Mouse (Mus musculus): ENCODE measurements around the gene Fgf12. TPM values are rescaled to one million over a fixed set of nuclear protein-coding genes. Genes with fewer than 3 reads are reported as not detected.

Gene Fgf12
- polyA plus RNA-seq, 1 experiment = 73.5 TPM

- Histone ChIP-seq H3K4me1 (ENCODE audit: control insufficient read depth, insufficient read depth, low read length) (0 out of 2 replicates have a peak, but pooled peaks cover 2% of the 10 kb centered on the region), H3K27ac (ENCODE audit: insufficient read depth, low read depth, low read length) (no peak overlapping the region)
- 88% methylated on average over 3 of the region's 3 CpGs for WGBS
Measured at GRCm38 (mm10) chr16:28696851-28697250, 56.0 kb downstream of the Fgf12 start.

DNA sequence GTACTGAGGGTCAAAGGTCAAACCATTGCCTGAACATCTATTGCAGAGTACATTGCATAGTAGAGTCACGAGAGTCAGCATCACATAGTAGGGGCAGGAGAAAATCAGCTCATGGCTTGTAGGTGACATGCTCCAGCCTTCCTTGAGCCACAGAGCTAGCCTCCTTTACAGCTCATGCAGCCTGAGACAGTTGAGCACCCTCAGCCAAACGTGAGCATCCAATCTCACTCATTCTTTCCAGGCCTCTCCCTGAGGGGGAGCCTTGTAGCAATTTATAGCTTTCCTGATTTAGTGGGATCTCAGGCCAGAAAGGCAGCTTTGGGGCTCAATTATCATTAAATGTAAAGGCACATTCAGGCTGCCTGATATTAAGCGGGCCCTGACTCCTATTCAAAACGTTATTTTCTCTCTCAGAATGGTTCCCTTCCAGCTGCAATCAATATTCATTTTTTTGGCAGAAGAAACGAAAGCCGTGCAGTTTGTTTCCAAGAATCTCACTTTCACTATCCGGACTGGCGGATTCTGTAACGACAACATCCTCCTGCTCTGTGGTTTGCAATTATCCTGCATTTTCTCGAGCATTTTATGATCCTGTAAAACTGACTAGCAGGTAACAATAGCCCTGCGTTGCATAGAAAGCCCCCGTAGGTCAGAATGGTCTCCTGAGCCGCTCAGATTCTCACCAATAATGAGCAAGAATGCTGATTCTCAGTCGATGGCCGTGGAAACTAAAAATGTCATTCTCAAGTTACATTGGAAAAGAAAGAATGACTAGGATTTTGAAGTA is 58.6 kb downstream of the Fgf12 start:
- Histone ChIP-seq H3K27ac (ENCODE audit: insufficient read depth, low read depth, low read length) (no peak overlapping the region), H3K4me3 (ENCODE audit: insufficient read depth, low read depth, low read length) (no peak overlapping the region), H3K4me1 (ENCODE audit: control insufficient read depth, insufficient read depth, low read length) (0 out of 2 replicates have a peak, but pooled peaks cover 2% of the 10 kb centered on the region)
- no peak for TF ChIP-seq POLR2A (IDR thresholded peaks at IDR 0.05; ENCODE audit: insufficient read depth, low read depth, low read length)
- TF ChIP-seq CTCF (IDR thresholded peaks at IDR 0.05; ENCODE audit: insufficient read depth, low read depth, low read length) = no peak
- WGBS = 40% methylated on average over 15 of the region's 15 CpGs

More at GRCm38 (mm10) chr16:28696851-28697250, 56.0 kb downstream of the Fgf12 start:
- H3K4me3 ChIP-seq (ENCODE audit: insufficient read depth, low read depth, low read length) = no peak overlapping the region
- TF ChIP-seq CTCF (IDR thresholded peaks at IDR 0.05; ENCODE audit: insufficient read depth, low read depth, low read length) (no peak), POLR2A (IDR thresholded peaks at IDR 0.05; ENCODE audit: insufficient read depth, low read depth, low read length) (no peak)

- Histone ChIP-seq H3K4me3 (ENCODE audit: insufficient read depth, low read depth, low read length) (no peak overlapping the region), H3K4me1 (ENCODE audit: control insufficient read depth, insufficient read depth, low read length) (no peaks in the 10 kb centered on the region), H3K27ac (ENCODE audit: insufficient read depth, low read depth, low read length) (no peak overlapping the region)
- WGBS = 91% methylated on average over 9 of the region's 9 CpGs
- TF ChIP-seq POLR2A (IDR thresholded peaks at IDR 0.05; ENCODE audit: insufficient read depth, low read depth, low read length) = no peak
- no peak for TF ChIP-seq CTCF (IDR thresholded peaks at IDR 0.05; ENCODE audit: insufficient read depth, low read depth, low read length)
Measured at GRCm38 (mm10) chr16:28688861-28689385, 63.9 kb downstream of the Fgf12 start.

GRCm38 (mm10) chr16:28681625-28682024 is 71.2 kb downstream of the Fgf12 start:
- 71% methylated on average over 3 of the region's 3 CpGs for WGBS

GRCm38 (mm10) chr16:28668815-28669347 is 84.0 kb downstream of the Fgf12 start:
- 87% methylated on average over 5 of the region's 5 CpGs for WGBS
- no peak overlapping the region for H3K4me3 ChIP-seq (ENCODE audit: insufficient read depth, low read depth, low read length)
- TF ChIP-seq POLR2A (IDR thresholded peaks at IDR 0.05; ENCODE audit: insufficient read depth, low read depth, low read length) (no peak), CTCF (IDR thresholded peaks at IDR 0.05; ENCODE audit: insufficient read depth, low read depth, low read length) (no peak)
- H3K4me1 ChIP-seq (ENCODE audit: control insufficient read depth, insufficient read depth, low read length) = no peaks in the 10 kb centered on the region
- H3K27ac ChIP-seq (ENCODE audit: insufficient read depth, low read depth, low read length) = no peak overlapping the region

More at GRCm38 (mm10) chr16:28681625-28682024, 71.2 kb downstream of the Fgf12 start:
- TF ChIP-seq POLR2A (IDR thresholded peaks at IDR 0.05; ENCODE audit: insufficient read depth, low read depth, low read length) = no peak
- TF ChIP-seq CTCF (IDR thresholded peaks at IDR 0.05; ENCODE audit: insufficient read depth, low read depth, low read length) = no peak
- Histone ChIP-seq H3K4me1 (ENCODE audit: control insufficient read depth, insufficient read depth, low read length) (no peaks in the 10 kb centered on the region; the same call in 1 of the 2 replicates), H3K27ac (ENCODE audit: insufficient read depth, low read depth, low read length) (no peak overlapping the region), H3K4me3 (ENCODE audit: insufficient read depth, low read depth, low read length) (no peak overlapping the region)

DNA sequence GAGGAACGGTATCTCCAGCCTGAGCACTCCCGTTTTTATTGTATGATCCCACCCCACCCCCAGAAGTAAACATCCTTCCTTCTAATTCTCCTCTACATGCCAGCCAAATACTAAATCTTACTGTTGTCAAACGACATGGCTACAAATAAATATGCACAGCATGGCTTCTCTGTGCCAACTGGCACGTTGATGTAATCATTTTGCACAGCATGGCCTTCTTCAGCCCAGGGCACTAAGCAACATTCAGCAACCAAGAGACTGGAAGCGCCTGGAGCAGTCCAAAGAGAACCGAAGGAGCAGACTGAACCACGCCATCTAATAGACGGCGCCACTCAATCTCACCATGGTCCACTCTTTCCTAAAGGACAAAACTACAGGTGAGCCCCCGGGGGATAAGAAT is 100.2 kb downstream of the Fgf12 start:
- 77% methylated on average over 10 of the region's 10 CpGs for WGBS
- TF ChIP-seq POLR2A (IDR thresholded peaks at IDR 0.05; ENCODE audit: insufficient read depth, low read depth, low read length) (no peak), CTCF (IDR thresholded peaks at IDR 0.05; ENCODE audit: insufficient read depth, low read depth, low read length) (no peak)

GRCm38 (mm10) chr16:28650589-28650988 is 102.3 kb downstream of the Fgf12 start:
- H3K4me1 ChIP-seq (ENCODE audit: control insufficient read depth, insufficient read depth, low read length) = no peaks in the 10 kb centered on the region
- H3K27ac ChIP-seq (ENCODE audit: insufficient read depth, low read depth, low read length) = no peak overlapping the region
- no peak overlapping the region for H3K4me3 ChIP-seq (ENCODE audit: insufficient read depth, low read depth, low read length)
- WGBS = 41% methylated on average over 3 of the region's 3 CpGs
- TF ChIP-seq POLR2A (IDR thresholded peaks at IDR 0.05; ENCODE audit: insufficient read depth, low read depth, low read length) (no peak), CTCF (IDR thresholded peaks at IDR 0.05; ENCODE audit: insufficient read depth, low read depth, low read length) (no peak)

More for the DNA sequence above, 100.2 kb downstream of the Fgf12 start:
- no peak overlapping the region for H3K4me3 ChIP-seq (ENCODE audit: insufficient read depth, low read depth, low read length)
- no peaks in the 10 kb centered on the region for H3K4me1 ChIP-seq (ENCODE audit: control insufficient read depth, insufficient read depth, low read length)
- H3K27ac ChIP-seq (ENCODE audit: insufficient read depth, low read depth, low read length) = no peak overlapping the region

DNA sequence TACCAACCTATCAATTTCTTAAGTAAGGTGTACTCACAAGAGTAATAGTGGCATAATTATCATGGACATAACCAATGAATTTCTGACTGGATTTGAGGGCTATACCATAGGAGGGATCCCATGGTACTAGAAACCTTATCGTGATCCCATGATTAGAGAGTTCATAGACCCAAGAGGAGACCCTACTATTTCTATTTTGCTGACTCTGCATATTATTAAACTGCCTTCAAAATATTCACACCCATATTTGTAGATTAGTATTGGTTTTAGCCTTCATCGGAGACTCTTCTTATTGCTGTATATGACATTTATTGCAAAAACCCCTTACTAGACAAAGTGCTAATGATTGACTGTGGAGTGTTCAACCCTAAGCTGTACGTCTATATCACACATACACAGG is 107.8 kb downstream of the Fgf12 start:
- WGBS = 92% methylated on average over 3 of the region's 3 CpGs
- no peak for TF ChIP-seq POLR2A (IDR thresholded peaks at IDR 0.05; ENCODE audit: insufficient read depth, low read depth, low read length)
- TF ChIP-seq CTCF (IDR thresholded peaks at IDR 0.05; ENCODE audit: insufficient read depth, low read depth, low read length) = no peak

DNA sequence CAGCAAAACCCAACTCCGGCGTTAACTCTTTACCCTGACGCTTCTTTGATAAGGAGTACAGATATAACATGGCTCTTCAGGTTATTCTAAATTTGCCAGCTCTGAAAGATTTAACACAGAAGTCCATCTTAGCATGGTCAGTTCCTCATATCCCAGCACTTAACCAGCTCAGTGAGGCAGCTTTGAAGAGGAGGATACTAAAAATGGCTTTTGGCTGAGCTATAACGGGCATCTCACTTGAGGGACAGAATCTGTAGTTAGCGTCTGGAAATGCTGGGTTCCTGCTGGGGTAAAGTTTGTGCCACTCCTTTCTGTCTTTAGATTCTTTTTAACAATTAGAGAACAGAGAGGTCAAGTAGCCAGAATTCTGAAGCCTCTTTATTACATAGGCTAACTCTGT is 121.1 kb downstream of the Fgf12 start:
- 63% methylated on average over 5 of the region's 5 CpGs for WGBS
- Histone ChIP-seq H3K27ac (ENCODE audit: insufficient read depth, low read depth, low read length) (no peak overlapping the region), H3K4me3 (ENCODE audit: insufficient read depth, low read depth, low read length) (no peak overlapping the region), H3K4me1 (ENCODE audit: control insufficient read depth, insufficient read depth, low read length) (0 out of 2 replicates have a peak, but pooled peaks cover 2% of the 10 kb centered on the region)
- TF ChIP-seq CTCF (IDR thresholded peaks at IDR 0.05; ENCODE audit: insufficient read depth, low read depth, low read length) (no peak), POLR2A (IDR thresholded peaks at IDR 0.05; ENCODE audit: insufficient read depth, low read depth, low read length) (no peak)

More for the DNA sequence above, 107.8 kb downstream of the Fgf12 start:
- Histone ChIP-seq H3K4me1 (ENCODE audit: control insufficient read depth, insufficient read depth, low read length) (no peaks in the 10 kb centered on the region), H3K4me3 (ENCODE audit: insufficient read depth, low read depth, low read length) (no peak overlapping the region), H3K27ac (ENCODE audit: insufficient read depth, low read depth, low read length) (no peak overlapping the region)
